Mouse (Mus musculus): ENCODE results near the gene Igtp.

GRCm38 (mm10) chr11:58215814-58216213 lies 16.5 kb downstream of the Igtp start:
- TF ChIP-seq CTCF (IDR thresholded peaks at IDR 0.05): no peak
- no peak for TF ChIP-seq EP300 (IDR thresholded peaks at IDR 0.05)

All from lung, postnatal 0 days (tissue).